Mouse (Mus musculus) brain, embryonic 14.5 days (tissue): ENCODE results near the gene Zc3hav1l.

Experiments used
- CTCF ChIP-seq: fragments of 200-500 bp; IDR thresholded peaks from 2 replicates; pipeline ENCODE4 v1.5.1; 2012; ENCODE audit warnings: inconsistent platforms, mild to moderate bottlenecking, moderate library complexity, borderline replicate concordance; ENCODE audit not compliant: insufficient read depth, insufficient read length; ENCODE audit errors: extremely low read depth
- POLR2A ChIP-seq: fragments of 200-500 bp; IDR thresholded peaks from 2 replicates; pipeline ENCODE4 v1.6.1; 2012; ENCODE audit warnings: mild to moderate bottlenecking, inconsistent platforms, borderline replicate concordance; ENCODE audit not compliant: poor library complexity, insufficient read depth, insufficient read length, severe bottlenecking; ENCODE audit errors: extremely low read depth

GRCm38 (mm10) chr6:38335264-38335663, 36.2 kb upstream of the Zc3hav1l start:
- TF ChIP-seq POLR2A (no peak), CTCF (no peak)
